Mouse (Mus musculus) spleen, embryonic (tissue): Measurements from ENCODE around the gene Moxd1.

ENCODE experiments used
- CTCF ChIA-PET: fragments of 350-600 bp; sonication (Branson Sonifier 250); formaldehyde crosslinking; loops from one replicate; lab custom pipeline; 2022; lab: Charles Lee

The Moxd1 gene

DNA sequence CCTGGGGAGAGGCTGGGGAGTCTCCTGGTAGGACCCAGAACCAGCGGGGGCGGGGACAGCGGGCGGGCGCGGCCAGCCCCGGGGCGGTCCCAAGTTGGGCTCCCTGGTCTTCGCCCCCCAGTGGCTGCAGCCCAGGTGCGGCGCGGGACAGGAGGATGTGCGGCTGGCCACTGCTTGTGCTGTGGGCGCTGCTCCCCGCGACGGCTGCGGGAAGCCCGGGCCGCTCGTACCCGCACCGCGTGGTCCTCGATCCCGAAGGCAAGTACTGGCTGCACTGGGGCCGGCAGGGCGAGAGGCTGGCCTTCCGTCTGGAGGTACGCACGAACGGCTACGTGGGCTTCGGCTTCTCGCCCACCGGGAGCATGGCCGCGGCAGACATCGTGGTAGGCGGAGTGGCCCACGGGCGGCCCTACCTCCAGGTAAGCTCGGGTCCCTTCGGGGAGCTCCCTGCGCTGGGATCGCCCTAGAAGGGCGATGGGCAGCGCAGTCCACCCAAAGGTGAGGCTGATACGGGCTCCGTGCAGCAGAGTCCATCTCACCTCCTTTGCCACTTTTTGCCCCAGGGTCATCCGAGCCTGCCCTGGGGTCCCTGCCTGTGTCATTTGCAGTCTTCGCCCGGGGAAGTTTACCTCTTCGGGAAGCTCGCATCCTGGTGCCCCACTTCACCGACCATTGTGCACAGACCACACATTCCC is at the start of gene Moxd1:
Gene Moxd1, plus strand, starts transcription at position 69 of the 695 bp plus-strand sequence.
- CTCF ChIA-PET, result no interaction called here

DNA sequence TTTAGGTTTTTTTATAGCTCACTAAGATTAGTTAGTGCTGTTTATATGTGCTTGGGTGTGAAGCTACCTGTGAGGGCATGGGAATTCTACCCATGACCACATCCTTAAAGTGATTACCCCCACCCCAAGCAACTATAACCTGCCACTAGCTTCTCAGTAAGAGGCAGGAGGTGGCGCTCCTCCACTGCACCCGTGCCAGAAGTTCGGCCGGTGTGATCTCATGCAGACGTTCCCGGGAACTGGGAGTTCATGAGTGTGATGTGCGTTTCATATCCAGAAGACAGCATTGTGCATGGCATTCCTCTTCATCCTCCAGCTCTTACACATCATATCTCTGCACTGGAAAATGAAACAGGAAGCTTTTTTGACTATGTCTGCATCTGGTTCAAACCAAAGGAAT is 32.9 kb upstream of the Moxd1 start:
- CTCF ChIA-PET, result no interaction called here

DNA sequence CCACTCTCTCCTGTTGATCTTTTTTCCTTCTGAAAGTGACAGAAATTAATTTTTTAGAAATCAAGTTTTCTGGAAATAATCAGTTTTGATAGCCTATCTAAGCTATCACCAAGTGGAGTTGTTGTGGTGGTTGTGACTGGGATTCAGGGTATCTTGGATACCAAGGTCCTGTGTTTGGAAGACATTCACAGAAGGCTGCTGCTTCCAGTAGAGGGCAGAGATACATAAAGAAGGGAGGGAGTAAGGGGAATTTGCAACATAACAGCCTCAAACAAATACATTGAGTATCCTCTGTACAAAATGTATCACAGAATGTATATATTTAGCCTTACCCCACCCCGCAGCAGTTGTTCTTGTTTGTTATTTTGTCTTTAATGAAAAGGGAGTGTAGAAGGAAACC is 31.3 kb upstream of the Moxd1 start:
- CTCF ChIA-PET, result no interaction called here

DNA sequence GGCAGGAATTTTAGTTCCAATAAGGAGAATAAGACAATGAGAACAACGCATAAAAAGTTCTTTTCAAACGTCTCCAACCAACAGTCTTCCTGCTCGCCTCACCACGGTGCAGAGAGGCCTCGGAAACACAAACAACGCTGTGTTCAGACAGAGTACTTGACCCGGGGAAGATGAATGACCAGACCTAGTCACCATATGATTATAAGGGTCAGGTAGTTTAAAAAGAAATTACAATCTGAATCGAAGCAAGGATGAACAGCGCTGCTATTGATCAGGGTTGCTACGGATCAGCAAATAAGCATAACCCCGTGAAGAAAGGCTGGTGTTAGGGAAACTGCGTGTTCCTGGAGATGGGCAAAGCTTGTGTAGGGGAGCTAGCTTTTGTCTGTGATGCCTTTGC is 24.0 kb upstream of the Moxd1 start:
- CTCF ChIA-PET, result no interaction called here

DNA sequence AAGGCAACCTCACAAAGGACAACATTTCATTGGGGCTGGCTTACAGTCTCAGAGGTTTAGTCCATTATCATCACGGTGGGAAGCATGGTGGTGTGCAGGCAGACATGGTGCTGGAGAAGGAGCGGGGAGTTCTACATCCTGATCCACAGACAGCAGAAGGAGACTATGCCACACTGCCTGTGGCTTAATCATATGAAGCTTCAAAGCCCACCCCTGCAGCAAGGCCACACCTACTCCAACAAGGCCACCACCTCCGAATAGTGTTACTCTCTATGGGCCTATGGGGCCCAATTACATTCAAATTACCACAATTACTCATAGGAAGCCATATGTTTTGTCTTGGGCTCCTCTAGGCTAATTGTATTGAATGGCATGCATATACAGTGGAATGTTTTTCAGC is 23.2 kb upstream of the Moxd1 start:
- CTCF ChIA-PET, result no interaction called here

DNA sequence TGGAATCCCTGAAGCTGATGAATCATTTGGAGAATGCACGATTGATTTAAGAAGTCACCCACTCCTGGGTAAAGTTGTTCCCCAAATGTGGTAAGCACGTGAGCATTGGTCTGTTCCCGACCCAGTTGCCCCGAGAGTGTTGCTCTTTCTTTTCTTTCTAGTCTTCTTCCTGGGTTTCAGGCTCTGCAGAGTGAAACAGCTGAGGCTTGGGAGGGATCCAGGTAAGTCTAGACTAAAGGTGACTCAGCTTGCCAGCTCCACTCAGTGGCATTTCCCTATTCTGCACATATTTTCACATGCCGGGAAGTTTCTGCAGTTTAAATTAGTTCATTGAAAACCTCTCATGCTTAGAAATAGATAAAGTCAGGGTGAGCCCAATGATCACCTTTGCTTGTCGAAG is 13.2 kb upstream of the Moxd1 start:
- CTCF ChIA-PET, result no interaction called here

DNA sequence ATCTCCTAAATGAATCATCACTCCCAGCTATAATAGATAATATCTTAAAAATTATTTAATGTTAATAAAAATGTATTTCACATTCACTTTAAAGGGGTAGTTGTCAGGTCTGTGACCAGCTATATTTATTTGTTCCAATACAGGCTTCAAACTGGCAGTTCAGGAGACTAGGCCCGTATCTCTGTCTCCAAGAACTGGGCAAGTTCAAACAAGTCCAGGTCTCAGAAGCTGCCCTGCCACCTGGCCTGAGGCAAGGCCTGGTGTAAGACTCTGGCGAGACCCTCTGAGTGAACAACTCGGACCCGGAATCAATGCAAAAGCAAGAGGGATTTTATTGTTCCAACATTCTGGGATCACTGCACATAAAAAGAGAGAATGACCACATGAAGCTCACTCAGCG is 10.0 kb upstream of the Moxd1 start:
- CTCF ChIA-PET, result no interaction called here

DNA sequence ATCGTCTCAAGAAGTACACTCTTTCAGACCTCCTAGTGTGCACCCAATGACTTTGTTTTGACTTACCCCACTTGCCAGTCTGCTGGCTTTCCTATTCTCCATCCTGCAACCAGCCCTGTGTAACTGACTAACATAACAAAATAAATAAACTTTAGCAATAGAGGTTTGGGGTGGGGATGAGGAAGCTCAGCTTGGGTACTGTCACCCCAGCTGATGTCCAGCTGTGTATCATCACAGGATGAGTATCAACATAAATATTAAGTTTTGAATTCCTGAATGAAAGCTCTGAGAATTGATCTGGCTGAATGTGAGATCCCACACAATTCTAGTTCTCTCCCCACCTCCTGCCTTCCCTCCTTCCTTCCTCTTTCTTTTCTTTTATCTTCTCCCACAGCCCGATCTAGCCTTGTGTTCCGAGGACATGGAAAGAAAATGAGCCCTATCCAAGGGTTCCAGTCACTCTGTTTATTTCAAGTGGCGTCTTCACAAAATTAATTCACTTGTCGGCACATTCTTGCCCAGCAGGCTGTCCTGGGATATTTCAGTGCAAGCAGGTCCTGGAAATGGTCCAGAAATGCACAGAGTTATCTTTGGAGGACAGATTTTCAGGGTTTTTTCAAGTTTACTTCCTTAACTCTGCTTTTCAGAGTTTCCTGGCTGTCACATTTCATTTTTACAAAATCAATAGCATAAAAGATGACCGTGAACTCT is 5.6 kb upstream of the Moxd1 start:
- CTCF ChIA-PET, result no interaction called here

DNA sequence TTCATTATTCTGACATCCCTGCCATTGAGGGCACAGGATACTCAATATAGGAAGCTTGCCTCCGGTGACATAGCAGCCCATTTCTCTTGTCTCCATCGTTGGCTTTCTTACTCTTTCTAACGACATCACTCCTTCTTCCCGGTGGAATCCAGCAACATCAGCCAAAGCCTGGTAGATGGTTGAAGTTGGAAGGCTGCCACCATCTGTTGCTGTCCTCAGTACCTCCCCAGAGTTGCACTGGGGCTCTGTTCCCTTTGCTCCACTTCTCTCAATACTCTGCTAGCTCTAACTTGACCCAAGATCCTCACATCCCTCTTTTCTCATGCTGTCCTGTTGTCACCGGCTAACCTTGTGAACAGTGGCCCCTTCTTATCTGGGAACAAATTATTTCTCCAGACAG is 2.4 kb upstream of the Moxd1 start:
- CTCF ChIA-PET, result no interaction called here

DNA sequence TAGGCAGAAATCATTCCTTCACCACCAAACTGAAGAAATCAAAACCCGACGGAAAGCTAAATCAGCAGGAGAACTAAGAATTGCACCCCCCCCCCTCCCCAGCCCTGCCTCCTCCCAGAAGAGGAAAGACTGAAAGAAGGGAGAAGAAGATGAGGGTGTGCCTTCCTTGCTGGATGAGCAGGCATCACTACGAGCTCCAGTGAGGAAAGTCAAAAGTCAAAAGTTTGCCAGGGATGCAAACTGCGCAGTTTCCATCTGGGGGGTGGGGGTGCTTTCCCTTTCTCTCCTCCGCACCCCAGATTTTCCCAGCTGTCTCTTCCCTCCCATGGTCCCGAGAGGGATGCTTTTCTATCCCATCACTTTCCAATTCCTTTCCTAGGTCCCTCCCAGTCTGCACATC is 406 bp upstream of the Moxd1 start:
- CTCF ChIA-PET, result no interaction called here

DNA sequence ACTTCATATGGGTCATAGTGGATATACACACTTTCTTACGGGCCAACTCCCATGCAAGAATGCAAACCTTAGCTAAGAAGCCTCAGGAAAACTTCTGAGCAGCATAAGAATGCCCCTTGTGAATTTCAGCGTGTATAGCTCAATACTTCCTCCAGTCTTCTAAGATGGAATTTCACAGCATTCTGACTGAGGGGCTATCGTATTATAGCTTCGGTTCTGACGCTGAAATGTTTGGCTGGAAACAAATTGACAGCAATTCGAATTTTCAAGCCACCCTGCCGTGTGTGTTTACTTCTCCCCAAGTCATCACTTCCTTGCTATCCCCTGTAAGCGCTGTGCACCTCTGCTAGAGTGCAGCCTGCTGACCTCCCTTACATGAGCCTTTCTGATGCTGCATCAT is 1.3 kb downstream of the Moxd1 start:
- CTCF ChIA-PET, result no interaction called here

DNA sequence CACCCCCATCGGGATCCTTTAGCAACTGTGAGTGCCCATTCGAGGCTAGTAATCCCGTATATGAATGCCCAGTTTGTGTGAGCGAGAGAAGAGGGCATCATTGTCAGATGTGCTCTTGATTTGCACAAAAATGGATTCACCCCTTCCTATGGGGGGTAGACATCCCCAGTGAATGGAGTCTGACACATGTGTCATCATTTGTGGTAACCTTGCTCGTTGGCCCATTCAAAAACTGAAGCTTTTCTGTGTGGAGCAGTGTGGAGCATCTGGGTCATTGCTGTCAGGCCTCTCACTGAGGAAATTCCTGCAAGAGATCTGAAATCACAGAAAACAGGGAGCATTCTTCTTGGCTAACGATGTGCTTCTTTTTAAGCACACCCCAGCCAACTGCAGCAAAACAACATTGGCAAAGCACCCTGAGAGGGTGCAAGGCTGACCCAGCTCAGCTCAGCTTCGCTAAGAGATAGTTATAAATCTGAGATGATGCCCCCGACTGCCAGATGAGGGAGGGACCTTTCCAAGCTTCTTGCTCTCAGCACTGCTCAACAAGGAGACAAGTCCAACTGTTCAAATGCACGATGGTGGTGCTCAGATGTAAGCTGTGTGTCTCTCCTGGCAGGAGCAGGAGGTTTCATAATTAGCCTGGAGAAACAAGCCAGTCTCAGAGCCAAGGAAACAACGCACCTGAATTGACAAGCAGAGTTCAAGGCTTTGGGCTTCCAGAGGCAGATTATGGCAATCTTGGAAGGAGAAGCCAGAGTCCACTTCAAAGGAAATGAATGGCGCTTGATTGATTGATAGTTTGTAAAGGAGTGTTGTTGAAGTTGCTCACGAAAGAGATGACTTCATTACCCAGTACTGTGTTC is 5.2 kb downstream of the Moxd1 start:
- CTCF ChIA-PET, result no interaction called here

DNA sequence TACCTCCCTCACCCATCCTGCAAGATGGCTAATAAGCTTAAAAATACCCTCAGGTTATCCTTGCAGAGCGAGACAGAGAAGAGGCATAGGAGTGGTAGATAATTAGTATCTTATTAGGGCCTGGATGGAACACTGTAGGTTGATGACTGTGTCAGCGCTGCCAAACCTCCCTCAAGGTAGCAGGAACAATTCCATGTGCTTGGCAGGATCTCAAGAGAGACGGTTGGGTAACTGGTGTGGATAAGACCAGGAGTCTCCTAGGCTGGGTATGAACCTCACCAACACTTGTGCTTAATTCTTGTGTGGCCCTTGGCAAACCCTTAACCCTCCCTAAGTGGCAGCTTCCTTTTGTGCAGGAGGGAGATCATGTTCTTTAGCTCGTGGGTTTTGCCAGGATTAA is 9.0 kb downstream of the Moxd1 start:
- CTCF ChIA-PET, result no interaction called here

DNA sequence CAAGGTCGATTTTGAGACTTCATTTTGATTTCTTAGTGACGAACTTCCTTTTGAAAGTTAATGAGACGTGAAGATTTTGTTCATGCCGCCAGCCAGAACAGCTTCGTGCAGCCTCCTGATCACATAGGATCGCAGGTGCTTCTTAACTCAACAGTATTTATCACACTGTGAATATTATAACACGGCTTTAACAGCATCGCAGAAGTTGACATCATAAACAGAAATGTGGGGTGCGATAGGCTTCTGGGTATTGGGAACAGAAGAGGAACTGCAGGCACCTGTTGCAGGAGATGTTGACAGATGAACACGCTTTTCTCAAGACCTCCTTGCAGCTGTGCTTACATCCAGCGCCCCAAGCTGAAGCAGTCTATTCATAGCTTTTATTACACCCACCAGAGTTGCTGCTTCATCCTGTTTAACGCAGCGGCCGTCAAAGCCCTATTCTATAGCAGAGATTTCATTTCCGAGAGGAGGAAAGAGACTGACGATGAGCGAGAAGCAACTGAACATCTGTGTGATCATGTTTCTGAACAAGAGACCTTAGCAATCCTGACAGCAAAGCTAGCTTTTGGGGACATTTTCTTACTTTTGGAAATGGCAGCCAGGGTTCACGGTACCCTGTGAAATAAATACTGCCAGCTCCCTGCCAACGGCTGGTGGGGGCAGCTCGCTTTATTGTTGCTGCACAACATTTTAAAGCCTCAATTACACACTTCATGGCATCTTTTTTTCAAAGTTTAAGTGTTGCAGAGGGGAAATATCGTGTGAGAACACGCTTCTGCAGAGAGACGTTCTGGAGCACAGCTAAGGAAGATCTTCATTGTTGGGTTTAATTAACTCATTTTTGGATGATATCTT is 12.3 kb downstream of the Moxd1 start:
- CTCF ChIA-PET, result no interaction called here

DNA sequence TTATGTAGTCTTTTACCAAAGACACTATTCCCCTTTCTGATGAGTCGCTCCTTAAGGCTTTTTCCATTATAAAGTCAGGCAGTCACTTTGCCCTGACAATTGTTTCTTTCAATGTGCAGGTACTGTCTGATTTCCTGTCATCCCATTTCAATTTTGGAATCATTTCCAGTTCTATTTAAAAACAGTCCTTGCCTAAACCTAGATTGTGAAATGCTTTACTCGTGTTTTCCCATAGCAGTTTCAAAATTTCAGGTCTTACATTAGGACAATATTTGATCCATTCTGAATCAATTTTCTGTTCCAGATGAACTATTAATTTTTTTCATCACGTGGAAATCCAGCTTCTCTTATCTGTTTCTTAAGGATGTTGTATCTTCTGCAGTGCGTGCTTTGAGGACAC is 23.5 kb downstream of the Moxd1 start:
- CTCF ChIA-PET, result no interaction called here

DNA sequence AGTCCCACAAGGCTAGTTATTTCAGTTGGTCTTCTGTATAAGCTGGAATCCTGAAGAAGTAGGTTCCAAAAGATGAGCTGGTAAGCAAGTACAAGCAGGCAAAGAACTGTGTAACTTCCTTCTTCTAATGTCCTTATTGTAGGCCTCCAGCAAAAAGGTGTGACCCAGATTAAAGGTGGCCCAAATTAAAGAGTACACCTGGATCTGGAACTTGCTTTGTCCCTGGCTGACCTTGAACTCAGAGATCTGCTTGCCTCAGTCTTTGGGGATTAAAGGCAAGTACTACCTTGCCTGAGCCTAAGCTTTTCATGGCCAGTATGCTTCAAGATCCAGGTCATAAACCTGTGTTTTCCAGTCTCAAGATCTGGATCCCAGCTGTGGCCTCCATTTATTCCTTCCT is 24.8 kb downstream of the Moxd1 start:
- CTCF ChIA-PET, result no interaction called here

DNA sequence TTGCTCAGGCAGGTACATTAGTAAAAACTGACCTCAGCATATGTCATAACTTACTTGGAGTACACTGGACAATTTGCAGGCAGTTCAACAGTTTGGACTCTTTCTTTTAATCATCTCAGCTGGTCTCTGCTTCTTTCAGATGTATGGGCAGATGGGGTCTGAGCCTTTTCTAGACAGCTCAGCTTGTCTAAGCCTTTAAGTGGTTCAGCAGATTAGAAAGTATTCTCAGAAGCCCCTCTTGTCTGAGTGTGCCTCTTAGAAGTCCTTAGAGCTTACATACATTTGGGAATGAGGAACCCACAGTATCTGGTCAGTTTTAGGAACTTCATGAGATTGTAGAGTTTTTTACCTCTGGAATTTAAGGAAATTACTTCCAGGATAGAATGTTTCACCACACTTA is 28.3 kb downstream of the Moxd1 start:
- CTCF ChIA-PET, result no interaction called here

DNA sequence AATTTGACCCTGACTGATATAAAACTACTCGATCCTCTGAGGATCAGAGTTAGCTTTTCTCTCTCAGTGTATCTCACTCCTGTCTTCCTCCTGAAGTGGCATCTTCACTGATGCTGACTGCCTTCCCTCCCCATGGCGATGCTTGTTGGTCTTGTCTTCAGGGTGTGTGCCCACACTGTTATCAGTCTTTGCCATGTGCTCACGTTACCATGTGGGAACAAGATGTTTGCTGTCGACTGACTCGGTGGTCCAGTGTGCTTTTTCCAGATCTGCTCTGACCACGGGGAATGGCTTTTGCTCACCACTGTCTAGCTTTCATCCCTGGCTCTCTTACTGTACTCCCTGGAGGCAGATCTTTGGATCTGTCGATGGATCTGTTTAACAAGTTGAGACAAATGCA is 34.8 kb downstream of the Moxd1 start:
- CTCF ChIA-PET, result no interaction called here

DNA sequence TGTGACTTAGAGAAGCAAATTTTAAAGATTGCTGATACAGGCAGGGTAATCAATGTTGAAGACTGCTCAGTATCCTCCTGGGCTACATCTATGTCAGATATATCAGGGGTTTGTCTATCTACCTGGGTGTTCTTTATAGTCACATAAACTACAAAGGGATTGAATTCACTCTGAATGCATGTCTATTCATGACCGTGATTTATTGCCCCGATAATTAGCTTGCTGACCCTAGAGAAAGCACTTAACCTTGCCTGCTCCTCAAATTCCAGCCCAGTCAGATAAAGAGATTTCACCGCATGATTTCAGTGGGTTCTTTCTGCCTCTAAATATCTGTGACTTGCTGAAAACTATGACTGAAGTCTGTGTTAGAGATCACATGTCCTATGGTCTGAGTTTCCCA is 35.6 kb downstream of the Moxd1 start:
- CTCF ChIA-PET, result no interaction called here

DNA sequence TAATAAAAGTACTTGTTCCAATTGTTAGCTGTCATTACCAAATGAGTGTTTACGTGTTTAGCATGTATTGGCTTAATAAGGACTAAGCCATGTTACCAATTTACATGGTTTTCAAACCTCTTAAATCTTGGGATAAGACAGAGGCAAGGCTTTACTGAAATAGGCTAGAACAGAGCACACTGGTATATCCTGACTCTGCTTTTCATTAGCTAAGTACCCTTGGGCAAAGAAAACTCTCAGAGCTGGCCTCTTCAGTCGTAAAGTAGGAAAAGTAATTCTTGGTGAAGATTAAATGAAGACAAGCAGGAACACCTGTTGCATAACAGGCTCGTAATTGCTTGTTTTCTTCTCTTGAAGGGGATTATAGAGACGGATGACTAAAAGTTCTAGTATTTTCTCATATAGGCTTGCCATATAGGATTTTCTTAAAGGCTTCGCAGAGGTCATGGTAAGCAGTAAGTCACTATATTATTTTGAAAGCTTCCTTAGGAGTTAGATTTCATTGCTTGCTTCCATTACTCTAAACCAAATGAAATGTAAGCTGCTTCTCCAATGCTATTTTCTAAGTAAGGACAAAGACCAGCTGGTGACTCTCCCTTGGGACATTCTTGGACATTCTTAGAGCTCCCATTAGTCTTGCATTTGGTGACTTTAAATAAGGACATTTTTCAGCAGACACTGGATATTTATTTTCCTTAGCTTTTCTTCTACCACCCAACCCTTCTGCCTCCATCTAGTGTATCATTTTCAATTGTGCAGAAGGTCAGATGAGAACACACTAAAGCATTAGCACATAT is 36.7 kb downstream of the Moxd1 start:
- CTCF ChIA-PET, result no interaction called here

DNA sequence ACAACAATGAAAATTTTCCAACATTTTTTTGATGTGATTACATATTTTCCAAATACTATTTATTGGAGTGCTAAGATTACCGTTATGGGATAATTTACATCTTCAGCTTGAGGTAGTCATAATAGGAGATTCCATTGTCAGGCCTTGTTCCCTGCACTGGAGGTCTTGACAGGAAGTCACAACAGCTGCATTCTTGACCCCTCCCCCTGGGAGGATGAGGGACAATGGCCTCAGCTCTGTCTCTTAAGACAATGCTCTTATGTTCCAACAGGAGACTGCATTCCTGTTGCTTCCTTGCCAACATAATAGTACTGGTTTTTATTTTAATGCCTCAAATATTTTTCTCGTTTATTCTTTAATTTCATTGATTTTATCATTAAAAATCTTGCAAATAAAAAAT is 44.2 kb downstream of the Moxd1 start:
- CTCF ChIA-PET, result no interaction called here
